Mouse (Mus musculus) cerebellum, postnatal 36 days (tissue): Measurements from ENCODE around the gene Adamts17.

Source experiments
- DNase-seq, 2 experiments: peaks; one replicate each; pipeline ENCODE4 v3.0.0; 2021 to 2022; ENCODE audit warnings: mixed read lengths in 2 of 2

Gene Adamts17

DNA sequence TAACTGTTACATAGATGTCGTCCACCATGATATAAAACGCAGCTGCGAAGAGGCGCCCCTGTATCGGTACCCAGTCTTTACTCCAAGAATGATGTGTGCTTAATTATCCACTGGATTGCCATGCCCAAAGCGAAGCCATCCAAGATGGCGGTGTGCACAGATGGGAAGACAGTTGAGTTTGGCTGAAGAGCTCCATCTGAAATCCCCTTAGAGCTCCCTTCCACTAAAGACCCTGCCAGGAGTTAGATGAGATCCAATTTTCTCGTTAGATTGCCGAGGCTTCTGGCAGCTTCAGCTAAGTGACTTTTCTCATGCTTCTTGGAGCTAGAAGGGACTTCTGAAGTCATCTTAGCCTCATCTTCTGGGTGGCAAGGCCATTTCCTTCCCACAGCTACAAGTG is 136.8 kb downstream of the Adamts17 start:
- no peak for DNase-seq

DNA sequence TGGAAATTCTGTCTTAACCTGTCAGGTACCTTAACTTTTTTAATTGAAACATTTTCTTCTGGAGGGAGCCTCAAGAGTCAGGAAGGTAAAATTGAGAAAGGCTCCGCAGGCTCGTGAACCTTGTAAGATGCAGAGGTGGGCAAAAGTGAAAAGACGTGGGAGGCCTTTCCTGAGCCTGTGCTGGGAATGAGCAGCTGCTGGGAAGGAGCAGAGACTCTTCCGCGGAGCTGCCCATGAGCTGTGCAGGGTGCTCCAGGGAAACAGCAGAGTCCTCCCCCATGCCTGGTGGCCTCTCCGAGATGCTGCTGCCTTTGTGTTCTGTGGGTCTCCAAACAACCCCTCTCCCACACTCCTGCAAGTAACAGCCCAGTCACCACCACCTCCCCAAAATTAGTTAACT is 142.1 kb downstream of the Adamts17 start:
- DNase-seq, result no peak

DNA sequence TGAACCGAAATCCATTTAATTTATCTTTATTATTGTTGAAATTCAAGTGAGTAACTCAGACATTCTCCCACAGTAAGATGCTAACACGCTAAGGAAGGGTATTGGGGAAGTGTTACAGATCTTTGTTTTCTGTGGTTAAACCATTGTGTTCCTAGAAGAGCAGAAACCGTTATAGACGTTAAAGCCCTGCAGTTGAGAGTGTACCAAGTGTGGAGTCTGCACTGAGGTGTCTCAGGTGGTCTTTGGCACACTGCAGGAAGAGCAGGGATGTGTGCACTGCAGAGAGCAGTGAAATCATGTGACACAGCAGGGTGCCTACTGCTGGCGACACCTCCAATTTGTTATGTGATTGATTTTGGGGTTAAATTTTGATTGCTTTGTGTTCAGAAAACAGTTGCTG is 142.5 kb downstream of the Adamts17 start:
- no peak for DNase-seq

DNA sequence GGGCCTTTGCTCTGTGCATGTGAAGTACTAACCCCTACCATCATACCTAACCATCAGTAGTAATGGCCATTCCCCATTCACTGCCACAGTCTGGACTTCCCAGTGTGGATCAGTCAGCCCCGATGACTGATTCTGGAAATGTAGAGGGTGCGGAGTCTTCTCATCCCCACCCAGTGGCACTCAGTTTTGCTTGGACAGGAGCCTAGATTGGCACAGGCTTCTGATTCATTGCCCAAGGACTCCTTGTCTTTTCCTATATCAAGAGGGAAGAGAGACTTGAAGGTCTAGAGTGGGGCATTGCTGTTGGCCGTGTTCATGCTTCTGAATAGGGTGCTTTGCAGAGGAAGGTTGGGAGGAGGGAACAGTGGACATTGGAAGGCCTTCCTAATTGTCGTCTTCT is 148.1 kb downstream of the Adamts17 start:
- no peak for DNase-seq

DNA sequence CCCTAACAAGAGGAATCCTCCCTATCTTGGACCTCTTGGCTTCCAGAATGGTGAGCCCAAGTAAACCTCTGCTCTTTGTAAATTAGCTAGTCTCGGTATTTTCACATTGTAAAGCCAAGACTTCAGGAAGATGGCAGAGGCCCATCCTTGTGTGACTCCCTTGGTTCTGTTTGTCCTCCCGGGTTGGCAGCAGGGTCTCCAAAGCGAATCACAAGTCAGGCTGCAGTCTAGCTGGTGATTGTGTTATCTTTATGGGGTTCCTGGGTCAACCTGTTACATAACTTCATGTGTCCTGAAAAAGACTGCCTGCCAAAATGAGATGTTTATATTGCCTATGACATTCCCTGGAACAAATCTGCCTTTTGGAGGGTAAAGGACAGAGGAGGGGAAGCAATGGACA is 148.9 kb downstream of the Adamts17 start:
- no peak for DNase-seq

DNA sequence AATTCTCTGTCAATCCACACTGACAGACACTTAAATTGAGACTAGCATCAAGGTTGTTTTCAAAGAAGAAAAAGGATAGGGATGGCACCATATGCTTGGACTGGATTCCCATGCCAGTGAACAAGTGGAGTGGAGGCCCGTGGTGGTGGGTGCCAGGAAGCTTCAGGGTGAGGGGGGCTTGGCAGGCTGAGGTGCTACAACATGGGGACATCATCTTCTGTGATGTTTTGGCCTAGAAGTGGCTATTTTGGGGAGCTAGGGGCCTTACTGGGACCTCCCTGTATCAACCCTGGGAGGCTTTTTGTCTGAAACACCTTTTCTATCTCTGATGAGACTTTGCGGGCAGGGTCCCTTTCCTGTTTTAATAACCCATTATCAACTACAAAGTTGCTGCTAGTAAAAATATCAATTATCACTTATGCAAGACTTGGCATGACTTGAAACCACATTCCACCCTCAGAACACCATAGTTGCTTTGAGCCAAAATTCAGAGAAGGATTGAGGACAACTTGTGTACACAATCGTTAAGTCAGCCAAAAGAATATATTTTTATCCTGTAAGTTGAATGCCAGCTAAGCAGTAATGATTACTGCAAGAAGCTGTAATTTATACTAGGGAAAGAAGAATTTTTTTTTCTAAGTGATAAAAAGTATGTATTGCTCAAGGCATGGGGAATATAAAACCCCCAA is 150.0 kb downstream of the Adamts17 start:
- no peak for DNase-seq

DNA sequence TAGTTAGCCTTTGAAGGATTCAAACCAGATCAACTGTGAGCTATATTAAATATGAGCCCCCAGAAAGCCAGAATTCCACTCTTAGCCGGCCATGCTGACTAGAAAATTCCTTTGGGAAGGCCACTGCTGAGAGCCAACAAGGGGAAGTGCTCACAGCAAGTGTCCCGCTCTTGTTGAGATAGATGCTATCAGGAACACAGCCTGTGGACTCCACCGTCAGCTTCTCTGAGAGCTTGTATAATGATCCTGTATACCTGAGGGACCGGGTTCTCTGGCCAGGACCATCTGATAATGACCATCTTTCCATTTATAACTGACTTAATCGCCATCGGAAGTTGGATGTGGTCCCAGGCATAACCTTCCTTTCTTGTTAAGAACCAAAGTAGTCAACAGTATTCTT is 159.3 kb downstream of the Adamts17 start:
- DNase-seq, result no peak

DNA sequence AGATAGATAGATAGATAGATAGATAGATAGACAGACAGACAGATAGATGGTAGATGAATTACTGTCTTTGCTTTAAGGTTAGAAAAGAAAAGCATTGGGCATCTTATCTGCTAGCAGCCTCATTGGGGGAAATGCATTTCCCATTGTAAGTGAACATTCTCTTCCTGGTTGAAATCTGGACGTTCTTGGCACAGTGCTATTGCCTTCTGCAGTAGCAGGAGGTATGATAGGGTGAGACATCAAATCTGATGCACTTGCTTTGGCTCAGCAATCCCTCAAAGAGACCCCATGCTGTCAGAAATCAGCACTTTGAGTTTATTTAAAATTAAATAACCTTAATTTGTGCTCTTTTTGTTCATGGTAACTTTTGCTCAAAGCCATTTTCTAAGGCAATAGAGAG is 164.1 kb downstream of the Adamts17 start:
- DNase-seq, result no peak

DNA sequence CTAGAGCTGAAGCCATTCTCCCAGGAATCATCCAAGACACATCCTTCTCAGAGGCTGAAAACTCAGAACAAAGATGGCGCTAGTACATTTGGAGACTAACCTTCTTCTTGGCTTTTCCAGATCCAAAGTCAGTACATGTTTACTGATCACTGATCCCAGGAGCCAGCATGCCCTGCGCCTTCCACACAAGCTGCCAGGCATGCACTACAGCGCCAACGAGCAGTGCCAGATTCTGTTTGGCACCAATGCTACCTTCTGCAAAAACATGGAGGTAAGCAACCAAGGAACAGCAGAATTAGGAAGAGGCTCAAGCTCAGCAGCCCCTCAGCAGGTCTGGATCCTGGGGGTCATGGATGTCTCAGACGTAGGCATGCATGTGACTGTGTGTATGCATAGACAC is 164.7 kb downstream of the Adamts17 start:
- DNase-seq, result peak; percentile 13 to 26

DNA sequence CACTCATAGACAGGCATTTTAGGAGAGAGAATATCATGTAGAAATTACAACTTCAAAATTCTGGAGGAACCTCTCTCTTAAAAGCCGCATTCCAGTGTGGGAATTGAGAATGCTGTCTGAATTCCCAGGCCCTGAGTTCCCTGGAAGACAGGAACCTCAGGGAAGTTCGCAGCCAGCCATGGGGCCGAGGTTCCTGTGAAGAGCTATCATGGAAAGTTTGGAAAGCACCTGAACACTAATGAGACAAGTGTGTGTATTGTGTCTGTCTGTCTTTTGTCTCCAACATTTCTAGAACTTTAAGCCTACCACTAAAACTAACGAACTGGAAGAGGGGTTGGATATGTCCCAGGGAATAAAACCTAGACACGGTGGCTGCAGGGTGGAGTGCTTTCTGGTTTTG is 170.3 kb downstream of the Adamts17 start:
- no peak for DNase-seq

DNA sequence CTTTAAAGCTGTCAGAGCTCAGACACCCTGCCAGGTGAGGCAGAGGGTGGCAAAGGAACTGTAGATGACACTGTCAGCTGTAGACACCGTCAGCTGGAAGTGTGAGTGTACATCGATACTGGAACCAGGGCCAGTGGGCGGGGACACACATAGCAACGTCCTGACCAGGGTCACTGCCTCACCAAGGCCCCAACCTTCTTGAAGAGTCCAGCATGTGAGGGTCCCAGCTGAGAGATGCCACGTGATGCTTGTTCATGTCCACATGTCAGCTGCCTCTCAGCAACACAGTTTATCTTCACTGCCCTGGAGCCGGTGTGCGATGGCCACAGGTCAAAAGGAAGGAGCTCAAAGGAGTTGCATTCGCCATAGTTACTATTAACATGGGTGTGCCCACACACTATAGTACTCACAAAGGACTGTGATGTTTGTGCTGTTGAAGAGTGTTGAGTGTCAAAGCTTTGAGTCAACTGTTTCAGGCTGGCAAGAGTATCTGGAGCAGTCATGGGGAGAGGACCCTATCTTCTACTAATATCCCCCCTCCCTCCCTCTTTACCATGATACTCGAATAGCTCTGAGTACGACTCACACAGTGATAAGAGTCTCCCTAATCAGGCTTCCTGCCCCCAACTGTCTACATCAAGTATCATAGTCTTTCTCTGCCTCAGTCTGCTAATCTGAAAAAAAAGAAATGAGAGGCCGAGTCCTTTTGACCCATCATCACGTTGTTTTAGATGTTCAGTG is 172.6 kb downstream of the Adamts17 start:
- DNase-seq, result no peak

DNA sequence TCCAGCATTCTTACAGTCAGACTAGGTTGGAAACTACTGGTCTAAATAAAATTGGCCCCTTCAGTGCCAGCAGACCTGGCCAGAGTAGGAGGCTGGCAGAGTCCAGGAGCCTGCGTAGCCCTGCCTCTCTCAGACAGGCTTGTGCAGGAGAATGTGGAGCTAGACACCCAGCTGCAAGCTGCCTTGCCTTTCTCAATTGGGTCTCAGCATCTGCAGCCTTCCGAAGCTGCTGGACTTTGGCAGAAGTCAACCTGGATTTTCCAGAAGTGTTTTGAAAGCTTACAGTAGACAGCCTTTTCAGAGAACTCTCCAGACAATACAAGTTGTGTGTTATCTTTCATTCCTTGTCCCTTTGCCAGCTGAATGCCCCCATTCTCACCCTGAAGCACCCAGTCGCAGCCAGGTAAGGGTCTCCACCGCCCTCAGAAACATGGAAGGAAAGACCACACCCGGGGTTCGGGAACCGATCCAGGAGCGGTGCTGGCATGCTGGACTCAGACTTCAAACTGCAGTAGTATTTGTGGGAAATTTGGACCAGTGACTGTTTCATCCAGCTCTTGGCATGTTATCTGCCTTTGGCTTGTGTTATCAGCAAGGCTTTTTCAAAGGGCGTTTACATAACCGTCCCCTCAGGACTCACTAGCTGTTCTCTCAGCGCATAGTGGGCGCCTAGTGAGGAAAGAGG is 173.8 kb downstream of the Adamts17 start:
- peak; percentile 10 to 24 for DNase-seq

DNA sequence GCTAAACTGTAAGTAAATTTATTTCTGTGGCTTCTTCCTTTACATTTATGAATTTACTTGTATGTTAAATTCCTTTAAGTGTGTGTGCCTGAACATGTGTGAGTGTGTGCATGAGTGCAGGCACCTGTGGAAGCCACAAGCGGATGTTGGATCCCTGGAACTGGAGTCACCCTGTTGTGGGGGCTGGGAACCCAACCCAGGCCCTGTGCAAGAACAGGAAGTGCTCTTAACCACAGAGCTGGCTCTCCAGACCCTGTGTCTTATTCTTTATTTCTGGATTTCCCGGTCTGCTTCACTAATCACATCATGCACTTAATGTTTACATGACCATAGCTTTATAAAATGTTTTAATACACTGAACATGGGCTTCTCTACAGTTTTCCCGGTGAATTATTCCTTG is 180.4 kb downstream of the Adamts17 start:
- no peak for DNase-seq

DNA sequence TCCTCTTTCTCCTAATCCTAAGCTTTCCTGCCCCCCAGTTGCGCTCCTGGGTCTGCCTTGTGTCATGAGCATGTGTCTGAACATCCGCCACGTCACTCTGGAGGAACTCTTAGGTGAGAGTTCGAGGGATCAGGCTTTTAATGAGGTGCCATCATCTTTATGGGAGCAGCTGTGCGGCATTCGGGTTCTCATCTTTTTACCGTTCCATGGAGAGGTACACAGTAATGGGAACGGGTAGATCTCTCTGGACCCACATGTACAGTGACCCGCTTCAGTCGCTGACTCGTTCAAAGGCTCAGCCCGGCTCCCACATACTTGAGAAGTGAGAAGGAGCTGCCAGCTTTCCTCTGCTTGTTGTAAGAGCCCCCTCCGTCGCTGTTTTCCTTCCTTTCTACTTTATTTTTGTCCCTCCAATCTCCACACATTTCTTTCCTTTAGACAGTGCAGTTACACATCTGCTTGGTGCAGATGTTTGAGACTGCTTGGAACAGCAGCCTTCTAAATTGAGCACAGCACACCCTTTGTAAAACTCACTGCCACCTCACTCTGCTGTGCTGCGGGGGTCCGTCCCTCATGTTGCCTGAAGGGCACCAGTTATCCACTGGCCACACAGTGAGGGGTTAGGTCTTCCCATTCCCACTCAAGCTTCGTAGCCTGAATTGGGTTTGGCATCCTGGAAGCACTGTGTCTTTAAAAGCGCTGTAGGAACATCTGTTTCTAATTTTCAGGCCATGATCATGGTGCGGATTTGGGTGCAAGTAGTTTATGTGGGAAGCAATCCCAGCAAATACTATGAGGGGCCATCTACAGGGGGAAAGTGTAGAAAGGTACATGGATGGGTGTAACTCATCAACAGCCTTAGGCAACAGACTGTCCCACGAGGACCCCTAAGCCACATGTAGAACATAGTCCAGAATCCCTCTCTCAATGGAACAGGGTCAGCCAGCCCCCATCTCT is 186.9 kb downstream of the Adamts17 start:
- DNase-seq, result no peak

DNA sequence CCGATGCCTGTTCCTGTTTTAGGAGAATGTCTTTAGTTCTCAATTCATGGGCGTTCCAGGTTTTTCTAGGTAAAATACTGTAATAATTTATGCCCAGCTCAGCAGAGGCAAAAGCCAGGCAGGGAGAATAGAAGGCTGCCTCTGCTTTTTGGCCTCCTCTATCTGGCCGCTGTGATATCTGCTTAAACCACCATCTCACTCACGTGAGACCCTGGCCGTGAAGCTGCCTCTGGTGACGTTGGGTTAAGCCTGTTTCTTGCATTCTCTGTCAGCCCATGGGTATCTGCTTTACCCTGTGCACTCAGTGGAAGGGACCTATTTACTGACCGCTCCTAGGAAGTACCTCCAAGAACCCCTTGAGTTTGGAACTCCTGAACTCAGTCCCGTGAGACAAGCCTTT is 187.7 kb downstream of the Adamts17 start:
- no peak for DNase-seq

DNA sequence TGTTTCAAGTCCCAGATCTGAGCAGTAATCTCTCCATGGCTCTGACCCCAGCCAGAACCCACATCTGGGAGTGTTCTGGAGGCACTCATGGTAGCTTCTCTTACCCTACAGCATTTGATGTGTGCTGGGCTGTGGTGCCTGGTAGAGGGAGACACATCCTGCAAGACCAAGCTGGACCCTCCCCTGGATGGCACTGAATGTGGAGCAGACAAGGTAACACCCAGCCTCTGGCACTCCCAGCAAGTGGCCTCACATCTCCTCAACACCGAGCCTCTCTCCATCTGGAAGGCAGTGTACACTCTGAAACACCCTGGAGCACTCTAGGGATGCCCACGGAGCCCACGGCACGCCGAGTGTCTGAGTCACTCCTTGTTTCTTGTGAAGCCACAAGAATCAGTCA is 188.2 kb downstream of the Adamts17 start:
- DNase-seq, result no peak

DNA sequence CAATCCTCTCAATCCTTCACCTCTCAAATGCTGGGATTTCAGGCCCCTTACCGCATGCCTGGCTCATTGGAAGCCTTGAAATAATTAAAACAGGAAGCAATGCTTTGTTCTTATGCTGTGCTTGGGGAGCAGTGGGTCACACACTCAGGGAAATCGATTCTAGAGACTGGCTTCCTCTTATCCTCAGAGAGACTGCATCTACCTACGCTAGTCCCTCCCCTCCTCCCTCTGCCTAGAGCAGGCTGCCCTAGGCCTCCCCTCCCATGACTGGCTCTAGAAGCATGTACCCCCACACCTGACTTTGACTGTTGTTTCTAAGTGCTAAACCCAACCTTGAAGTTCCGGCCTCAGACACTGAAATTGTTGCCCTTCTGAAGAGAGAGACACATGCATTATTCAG is 189.4 kb downstream of the Adamts17 start:
- DNase-seq, result no peak

DNA sequence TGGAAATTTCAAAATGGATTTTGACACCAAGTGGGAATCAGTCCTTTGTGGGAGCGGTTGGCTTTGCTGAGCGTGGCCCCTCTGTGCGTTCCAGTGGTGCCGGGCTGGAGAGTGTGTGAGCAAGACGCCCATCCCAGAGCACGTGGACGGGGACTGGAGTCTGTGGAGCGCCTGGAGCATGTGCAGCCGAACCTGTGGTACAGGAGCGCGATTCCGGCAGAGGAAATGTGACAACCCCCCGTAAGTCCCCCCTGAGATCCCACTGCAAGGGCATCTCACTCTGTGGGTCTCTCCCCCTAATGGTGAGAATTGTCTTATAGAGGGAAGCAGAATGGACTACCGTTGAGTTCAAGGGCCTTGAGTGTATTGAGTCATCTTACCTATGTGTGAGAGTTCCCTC is 189.9 kb downstream of the Adamts17 start:
- DNase-seq, result no peak

DNA sequence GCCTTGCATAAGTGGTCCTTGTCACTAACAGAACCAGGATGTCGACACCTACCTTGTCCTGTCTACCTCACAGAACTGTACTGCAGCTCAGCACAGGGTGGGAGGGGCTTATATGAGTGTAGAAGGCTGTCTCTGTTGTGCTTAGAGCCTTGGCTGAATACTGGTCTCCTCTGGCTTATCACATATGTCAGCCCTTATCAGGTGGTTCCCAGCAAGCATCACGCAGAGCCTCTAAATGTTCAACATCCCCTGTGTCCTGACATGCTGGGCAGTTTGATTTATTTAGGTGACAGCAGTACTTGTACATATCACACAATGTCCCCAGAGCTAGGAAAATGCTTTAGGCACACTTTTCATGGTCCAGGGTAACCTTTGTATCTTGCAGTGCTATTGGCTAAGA is 191.7 kb downstream of the Adamts17 start:
- no peak for DNase-seq

DNA sequence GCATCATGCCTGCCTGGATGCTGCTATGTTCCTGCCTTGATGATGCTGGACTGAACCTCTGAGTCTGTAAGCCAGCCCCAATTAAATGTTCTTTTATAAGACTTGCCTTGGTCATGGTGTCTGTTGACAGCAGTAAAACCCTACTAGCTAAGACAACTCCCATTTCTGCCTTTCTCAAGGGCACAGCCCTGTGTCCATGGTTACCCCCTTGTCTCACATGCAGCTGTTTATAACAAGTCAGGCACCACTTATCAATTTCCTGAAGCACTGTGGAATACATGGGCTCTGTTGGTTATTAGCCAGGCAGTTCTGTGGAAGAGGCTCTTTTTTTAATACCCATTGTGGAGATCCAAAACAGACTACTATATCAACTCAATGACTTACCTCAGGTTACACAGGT is 193.1 kb downstream of the Adamts17 start:
- no peak for DNase-seq

DNA sequence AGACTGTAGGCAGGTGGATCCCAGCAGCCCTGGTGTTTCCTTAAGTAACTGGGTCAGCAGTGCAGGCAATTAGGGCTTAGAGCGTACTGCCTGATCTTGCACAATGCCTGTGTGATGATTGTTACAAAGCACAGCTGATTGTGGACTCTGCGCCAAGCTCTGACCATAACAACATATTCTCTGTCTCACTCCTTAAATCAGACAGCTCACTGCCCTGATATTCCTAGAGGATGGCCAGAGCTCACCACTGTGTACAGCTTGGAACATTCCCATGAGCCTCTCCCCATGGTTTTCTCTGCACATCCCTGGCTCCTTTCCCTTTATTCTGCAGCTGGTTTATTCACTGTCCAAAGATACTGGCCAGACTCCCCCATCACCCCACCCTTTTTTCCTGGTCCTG is 194.8 kb downstream of the Adamts17 start:
- DNase-seq, result no peak

DNA sequence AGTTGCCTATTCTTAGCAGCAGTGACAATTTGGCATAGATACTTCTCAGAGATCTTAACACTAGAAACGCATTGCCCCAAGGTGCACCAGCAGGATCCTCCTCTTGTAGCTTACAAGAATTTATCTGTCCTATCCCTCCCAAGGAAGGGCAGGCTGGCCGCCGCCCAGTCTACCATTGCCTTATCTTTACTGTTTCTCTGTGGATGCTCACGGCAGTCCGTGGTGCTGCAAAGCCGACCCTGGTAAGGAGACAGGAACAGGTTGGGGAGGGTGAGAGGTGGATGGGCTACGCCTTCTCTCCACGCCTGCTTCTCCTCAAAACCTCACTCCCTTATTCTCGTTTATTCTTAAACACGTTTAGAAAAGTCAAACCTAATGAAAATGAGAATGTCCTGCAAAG is 195.7 kb downstream of the Adamts17 start:
- DNase-seq, result no peak

DNA sequence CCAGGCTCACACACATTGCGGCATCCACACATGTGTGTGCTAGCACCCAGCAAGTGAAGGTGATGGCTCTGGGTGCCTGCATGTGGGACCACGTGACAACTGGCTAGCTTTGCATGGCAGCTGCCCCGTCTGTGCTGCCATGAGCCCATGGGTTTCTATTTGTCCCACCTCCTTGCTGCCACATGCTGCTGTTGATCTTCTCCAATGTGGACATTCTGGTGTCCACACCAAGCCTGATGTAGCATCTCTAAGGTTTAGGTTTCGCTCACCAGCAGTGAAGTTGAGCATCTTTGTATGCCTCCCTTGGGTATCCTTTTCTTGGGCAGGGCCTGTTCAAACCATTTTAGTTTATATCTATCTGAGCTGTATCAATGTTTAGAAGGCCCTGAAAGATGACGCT is 196.1 kb downstream of the Adamts17 start:
- DNase-seq, result no peak
